Mouse (Mus musculus) layer of hippocampus, postnatal 36 days (tissue): ENCODE measurements around the gene Pcnx2. TPM values are rescaled to one million over a fixed set of nuclear protein-coding genes. Genes with fewer than 3 reads are reported as not detected.
A peak's percentile ranks its signal among the peaks of the same experiment; 100 is the strongest.

ENCODE experiments used
- DNase-seq, 2 experiments: peaks; one replicate each; pipeline ENCODE4 v3.0.0; 2022
- total RNA-seq, 2 experiments: library from RNA; stranded (reverse); gene quantifications; 2 replicates each; pipeline ENCODE4 v1.2.3; 2021

Gene Pcnx2
- total RNA-seq, 2 experiments from 2014 or later, result 60.1 to 64.6 TPM

GRCm38 (mm10) chr8:125755896-125756295 lies 142.2 kb downstream of the Pcnx2 start:
- no peak for DNase-seq

- DNase-seq, result no peak
These were observed 147.3 kb downstream of the Pcnx2 start for GRCm38 (mm10) chr8:125750846-125751245.

GRCm38 (mm10) chr8:125747390-125747789 lies 150.7 kb downstream of the Pcnx2 start:
- DNase-seq, result no peak

GRCm38 (mm10) chr8:125744914-125745576 lies 153.1 kb downstream of the Pcnx2 start:
- DNase-seq, result no peak

GRCm38 (mm10) chr8:125742406-125742805 lies 155.7 kb downstream of the Pcnx2 start:
- no peak for DNase-seq

- DNase-seq, result no peak
These were observed 156.3 kb downstream of the Pcnx2 start for GRCm38 (mm10) chr8:125741855-125742254.

- DNase-seq, result no peak
These were observed 156.7 kb downstream of the Pcnx2 start for GRCm38 (mm10) chr8:125741377-125741776.

- DNase-seq, result no peak
These were observed 157.5 kb downstream of the Pcnx2 start for GRCm38 (mm10) chr8:125740655-125741054.

- DNase-seq, result no peak
These were observed 159.2 kb downstream of the Pcnx2 start for GRCm38 (mm10) chr8:125738956-125739355.

- peak; percentile 85 for DNase-seq
These were observed 163.9 kb downstream of the Pcnx2 start for GRCm38 (mm10) chr8:125733964-125734956.

GRCm38 (mm10) chr8:125729746-125730145 lies 168.4 kb downstream of the Pcnx2 start, which contains the start of gene Ntpcr:
Gene Ntpcr, plus strand, starts transcription at chr8:125729963.
- no peak for DNase-seq

GRCm38 (mm10) chr8:125727797-125728196 lies 170.3 kb downstream of the Pcnx2 start:
- no peak for DNase-seq

- DNase-seq, result no peak
These were observed 171.1 kb downstream of the Pcnx2 start for GRCm38 (mm10) chr8:125726986-125727385.

GRCm38 (mm10) chr8:125726143-125726542 lies 172.0 kb downstream of the Pcnx2 start:
- no peak for DNase-seq

- no peak for DNase-seq
These were observed 172.9 kb downstream of the Pcnx2 start for GRCm38 (mm10) chr8:125725037-125725820.

- no peak for DNase-seq
These were observed 174.7 kb downstream of the Pcnx2 start for GRCm38 (mm10) chr8:125723437-125723836.

GRCm38 (mm10) chr8:125722675-125723074 lies 175.4 kb downstream of the Pcnx2 start:
- no peak for DNase-seq

- DNase-seq, result no peak
These were observed 179.2 kb downstream of the Pcnx2 start for GRCm38 (mm10) chr8:125718914-125719313.

GRCm38 (mm10) chr8:125716613-125717012 lies 181.5 kb downstream of the Pcnx2 start:
- DNase-seq, result no peak

- DNase-seq, result no peak
These were observed 181.9 kb downstream of the Pcnx2 start for GRCm38 (mm10) chr8:125716211-125716610.

GRCm38 (mm10) chr8:125711514-125711913 lies 186.6 kb downstream of the Pcnx2 start:
- DNase-seq, result no peak

GRCm38 (mm10) chr8:125709171-125709570 lies 188.9 kb downstream of the Pcnx2 start:
- no peak for DNase-seq

GRCm38 (mm10) chr8:125705816-125706215 lies 192.3 kb downstream of the Pcnx2 start:
- no peak for DNase-seq
